Mouse (Mus musculus): ENCODE measurements around the gene Diras1. TPM values are rescaled to one million over a fixed set of nuclear protein-coding genes. Genes with fewer than 3 reads are reported as not detected.

Gene Diras1
- total and polyA plus RNA-seq, 2 experiments from 2014 or later, result 95.2 to 119 TPM

- Histone ChIP-seq H3K9me3 (ENCODE audit: low read length) (no peaks in the 10 kb centered on the region), H3K36me3 (ENCODE audit: insufficient read depth, low read length) (peaks cover 3% of the 10 kb centered on the region; the same call in 1 of the 2 replicates), H3K4me2 (ENCODE audit: low read depth, low read length, poor library complexity, severe bottlenecking) (no peak overlapping the region), H3K4me3 (ENCODE audit: low read depth, low read length) (no peak overlapping the region), H3K4me1 (ENCODE audit: insufficient read depth, low read length) (peaks cover 15% of the 10 kb centered on the region), H3K9ac (replicated peaks; ENCODE audit: low read length, poor library complexity, severe bottlenecking) (no peak overlapping the region), H3K27ac (ENCODE audit: low read depth, low read length) (no peak overlapping the region), H3K27me3 (ENCODE audit: insufficient read depth, low read length) (no peaks in the 10 kb centered on the region)
- WGBS, result 87% methylated on average over 6 of the region's 6 CpGs
- DNase-seq (ENCODE audit: low spot score) (no peak), ATAC-seq (ENCODE audit: low FRiP score) (no peak)
- no peak for TF ChIP-seq CTCF (IDR thresholded peaks at IDR 0.05)
Measured at GRCm38 (mm10) chr10:81019687-81020086, 5.8 kb downstream of the Diras1 start.

GRCm38 (mm10) chr10:81018326-81018725 is 7.1 kb downstream of the Diras1 start:
- no peak for TF ChIP-seq CTCF (IDR thresholded peaks at IDR 0.05)
- peak; percentile 76 for DNase-seq (ENCODE audit: low spot score)
- peaks cover 3% of the 10 kb centered on the region; the same call in 1 of the 2 replicates for H3K36me3 ChIP-seq (ENCODE audit: insufficient read depth, low read length)

GRCm38 (mm10) chr10:81016645-81017044 is 8.8 kb downstream of the Diras1 start:
- no peak overlapping the region for H3K27ac ChIP-seq (ENCODE audit: low read depth, low read length)
- WGBS, result 10% methylated on average over 7 of the region's 7 CpGs
- no peaks in the 10 kb centered on the region for H3K27me3 ChIP-seq (ENCODE audit: insufficient read depth, low read length)
- TF ChIP-seq CTCF (IDR thresholded peaks at IDR 0.05), result peak; percentile 76
- no peaks in the 10 kb centered on the region for H3K9me3 ChIP-seq (ENCODE audit: low read length)
- H3K4me3 ChIP-seq (ENCODE audit: low read depth, low read length), result no peak overlapping the region
- DNase-seq (ENCODE audit: low spot score) (no peak), ATAC-seq (ENCODE audit: low FRiP score) (no peak)
- no peak overlapping the region for H3K9ac ChIP-seq (replicated peaks; ENCODE audit: low read length, poor library complexity, severe bottlenecking)
- H3K36me3 ChIP-seq (ENCODE audit: insufficient read depth, low read length), result peaks cover 3% of the 10 kb centered on the region; the same call in 1 of the 2 replicates
- H3K4me1 ChIP-seq (ENCODE audit: insufficient read depth, low read length), result peaks cover 4% of the 10 kb centered on the region; the same call in 1 of the 2 replicates
- no peak overlapping the region for H3K4me2 ChIP-seq (ENCODE audit: low read depth, low read length, poor library complexity, severe bottlenecking)

More at GRCm38 (mm10) chr10:81018326-81018725, 7.1 kb downstream of the Diras1 start:
- no peak overlapping the region for H3K4me3 ChIP-seq (ENCODE audit: low read depth, low read length)
- no peak overlapping the region for H3K9ac ChIP-seq (replicated peaks; ENCODE audit: low read length, poor library complexity, severe bottlenecking)
- H3K27ac ChIP-seq (ENCODE audit: low read depth, low read length), result no peak overlapping the region
- no peaks in the 10 kb centered on the region for H3K9me3 ChIP-seq (ENCODE audit: low read length)
- H3K27me3 ChIP-seq (ENCODE audit: insufficient read depth, low read length), result no peaks in the 10 kb centered on the region
- 41% methylated on average over 10 of the region's 10 CpGs for WGBS
- peaks cover 7% of the 10 kb centered on the region; the same call in 1 of the 2 replicates for H3K4me1 ChIP-seq (ENCODE audit: insufficient read depth, low read length)
- ATAC-seq (ENCODE audit: low FRiP score), result no peak
- H3K4me2 ChIP-seq (ENCODE audit: low read depth, low read length, poor library complexity, severe bottlenecking), result no peak overlapping the region

- Histone ChIP-seq H3K4me1 (ENCODE audit: insufficient read depth, low read length) (peaks cover 4% of the 10 kb centered on the region; the same call in 1 of the 2 replicates), H3K27ac (ENCODE audit: low read depth, low read length) (no peak overlapping the region), H3K27me3 (ENCODE audit: insufficient read depth, low read length) (no peaks in the 10 kb centered on the region), H3K36me3 (ENCODE audit: insufficient read depth, low read length) (peaks cover 3% of the 10 kb centered on the region; the same call in 1 of the 2 replicates), H3K9me3 (ENCODE audit: low read length) (no peaks in the 10 kb centered on the region), H3K4me3 (ENCODE audit: low read depth, low read length) (no peak overlapping the region), H3K4me2 (ENCODE audit: low read depth, low read length, poor library complexity, severe bottlenecking) (no peak overlapping the region), H3K9ac (replicated peaks; ENCODE audit: low read length, poor library complexity, severe bottlenecking) (no peak overlapping the region)
- no peak for TF ChIP-seq CTCF (IDR thresholded peaks at IDR 0.05)
- 97% methylated on average over 2 of the region's 2 CpGs for WGBS
- ATAC-seq (ENCODE audit: low FRiP score) (no peak), DNase-seq (ENCODE audit: low spot score) (no peak)
Measured at GRCm38 (mm10) chr10:81015666-81016065, 9.8 kb downstream of the Diras1 start.

- 7% methylated on average over 31 of the region's 31 CpGs for WGBS
- H3K36me3 ChIP-seq (ENCODE audit: insufficient read depth, low read length), result peaks cover 2% of the 10 kb centered on the region; the same call in 1 of the 2 replicates
- ATAC-seq (ENCODE audit: low FRiP score) (peak; percentile 95), DNase-seq (ENCODE audit: low spot score) (peak; percentile 99)
- H3K4me3 ChIP-seq (ENCODE audit: low read depth, low read length), result peak within 1 kb of the TSS; percentile 43
- peaks cover 4% of the 10 kb centered on the region; the same call in 1 of the 2 replicates for H3K4me1 ChIP-seq (ENCODE audit: insufficient read depth, low read length)
- no peak within 1 kb of the TSS for H3K27ac ChIP-seq (ENCODE audit: low read depth, low read length)
- H3K4me2 ChIP-seq (ENCODE audit: low read depth, low read length, poor library complexity, severe bottlenecking), result peak within 1 kb of the TSS; percentile 65
- no peaks in the 10 kb centered on the region for H3K9me3 ChIP-seq (ENCODE audit: low read length)
- no peak for TF ChIP-seq CTCF (IDR thresholded peaks at IDR 0.05)
- H3K27me3 ChIP-seq (ENCODE audit: insufficient read depth, low read length), result no peaks in the 10 kb centered on the region
- peak within 1 kb of the TSS; percentile 57 for H3K9ac ChIP-seq (replicated peaks; ENCODE audit: low read length, poor library complexity, severe bottlenecking)
Measured at GRCm38 (mm10) chr10:81014393-81015384, 10.8 kb downstream of the Diras1 start, which contains the start of gene Gng7. Gene Gng7 (minus strand): TSS chr10:81014945.

- no peak for TF ChIP-seq CTCF (IDR thresholded peaks at IDR 0.05)
- Histone ChIP-seq H3K4me3 (ENCODE audit: low read depth, low read length) (no peak overlapping the region), H3K27ac (ENCODE audit: low read depth, low read length) (no peak overlapping the region), H3K36me3 (ENCODE audit: insufficient read depth, low read length) (no peaks in the 10 kb centered on the region), H3K4me2 (ENCODE audit: low read depth, low read length, poor library complexity, severe bottlenecking) (no peak overlapping the region), H3K27me3 (ENCODE audit: insufficient read depth, low read length) (no peaks in the 10 kb centered on the region), H3K4me1 (ENCODE audit: insufficient read depth, low read length) (peaks cover 4% of the 10 kb centered on the region; the same call in 1 of the 2 replicates), H3K9me3 (ENCODE audit: low read length) (no peaks in the 10 kb centered on the region), H3K9ac (replicated peaks; ENCODE audit: low read length, poor library complexity, severe bottlenecking) (no peak overlapping the region)
- DNase-seq (ENCODE audit: low spot score), result peak; percentile 39
- WGBS, result 53% methylated on average over 6 of the region's 6 CpGs
- ATAC-seq (ENCODE audit: low FRiP score), result no peak
Measured at GRCm38 (mm10) chr10:81010851-81011250, 14.6 kb downstream of the Diras1 start.
